Mouse (Mus musculus): ENCODE measurements around the gene Spred2.

Gene Spred2

GRCm38 (mm10) chr11:19925149-19925975, 1.2 kb downstream of the Spred2 start:
- peak; percentile 85 for DNase-seq (ENCODE audit: low read depth, low spot score)

GRCm38 (mm10) chr11:19925976-19926842, 2.0 kb downstream of the Spred2 start:
- peak; percentile 88 for DNase-seq (ENCODE audit: low read depth, low spot score)

- no peak for DNase-seq (ENCODE audit: low read depth, low spot score)
Measured at GRCm38 (mm10) chr11:19926843-19927120, 2.6 kb downstream of the Spred2 start.

GRCm38 (mm10) chr11:19928633-19929032, 4.5 kb downstream of the Spred2 start:
- no peak for DNase-seq (ENCODE audit: low read depth, low spot score)

- no peak for DNase-seq (ENCODE audit: low read depth, low spot score)
Measured at GRCm38 (mm10) chr11:19929087-19929865, 5.1 kb downstream of the Spred2 start.

GRCm38 (mm10) chr11:19931569-19932230, 7.5 kb downstream of the Spred2 start:
- DNase-seq (ENCODE audit: low read depth, low spot score) = no peak

GRCm38 (mm10) chr11:19932983-19933511, 8.9 kb downstream of the Spred2 start:
- peak; percentile 35 for DNase-seq (ENCODE audit: low read depth, low spot score)

GRCm38 (mm10) chr11:19935524-19936354, 11.6 kb downstream of the Spred2 start:
- no peak for DNase-seq (ENCODE audit: low read depth, low spot score)

GRCm38 (mm10) chr11:19938456-19939004, 14.4 kb downstream of the Spred2 start:
- peak; percentile 49 for DNase-seq (ENCODE audit: low read depth, low spot score)

GRCm38 (mm10) chr11:19939305-19939730, 15.1 kb downstream of the Spred2 start:
- DNase-seq (ENCODE audit: low read depth, low spot score) = no peak

- no peak for DNase-seq (ENCODE audit: low read depth, low spot score)
Measured at GRCm38 (mm10) chr11:19939831-19940230, 15.7 kb downstream of the Spred2 start.

- no peak for DNase-seq (ENCODE audit: low read depth, low spot score)
Measured at GRCm38 (mm10) chr11:19941156-19941777, 17.1 kb downstream of the Spred2 start.

- DNase-seq (ENCODE audit: low read depth, low spot score) = no peak
Measured at GRCm38 (mm10) chr11:19941978-19942377, 17.8 kb downstream of the Spred2 start.

GRCm38 (mm10) chr11:19943753-19944152, 19.6 kb downstream of the Spred2 start:
- DNase-seq (ENCODE audit: low read depth, low spot score) = no peak

- no peak for DNase-seq (ENCODE audit: low read depth, low spot score)
Measured at GRCm38 (mm10) chr11:19944701-19945100, 20.5 kb downstream of the Spred2 start.

GRCm38 (mm10) chr11:19946721-19947120, 22.5 kb downstream of the Spred2 start:
- peak; percentile 75 for DNase-seq (ENCODE audit: low read depth, low spot score)

- no peak for DNase-seq (ENCODE audit: low read depth, low spot score)
Measured at GRCm38 (mm10) chr11:19947626-19948135, 23.5 kb downstream of the Spred2 start.

- no peak for DNase-seq (ENCODE audit: low read depth, low spot score)
Measured at GRCm38 (mm10) chr11:19949725-19950124, 25.6 kb downstream of the Spred2 start.

GRCm38 (mm10) chr11:19950169-19950568, 26.0 kb downstream of the Spred2 start:
- DNase-seq (ENCODE audit: low read depth, low spot score) = no peak
